Mouse (Mus musculus): ENCODE measurements around the gene Chst11.

DNA sequence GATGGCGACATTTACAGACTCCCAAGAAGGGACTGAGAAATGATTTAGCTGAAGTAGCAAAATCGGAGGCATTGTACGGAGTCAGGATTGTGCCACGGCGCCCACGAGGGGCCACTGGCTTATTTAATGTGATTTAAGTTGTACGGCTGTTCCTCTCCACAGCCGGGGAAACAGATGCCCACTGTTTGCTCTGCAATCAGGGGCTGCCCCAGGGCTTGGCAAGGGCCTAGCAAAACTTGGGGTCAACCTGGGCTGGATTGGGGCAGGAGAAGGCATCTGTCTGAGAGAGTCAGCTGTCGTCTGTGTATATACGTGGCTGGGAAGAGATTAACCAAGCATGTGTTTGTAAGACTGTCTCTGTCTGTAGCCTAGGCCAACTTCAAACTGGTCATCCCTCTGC lies 149.6 kb downstream of the Chst11 start:
- no peak for TF ChIP-seq CTCF (IDR thresholded peaks at IDR 0.05; ENCODE audit: borderline replicate concordance, insufficient read depth, low read depth, low read length)
- TF ChIP-seq POLR2A (IDR thresholded peaks at IDR 0.05; ENCODE audit: borderline replicate concordance, insufficient read depth, low read length) = no peak
